Mouse (Mus musculus): Measurements from ENCODE around the gene Gm34653.
"Not testable (repeated sequence)": the region's sequence is repeated elsewhere in the genome, so short reads cannot be mapped to it uniquely, and the experiment has no call there.

Gene Gm34653

DNA sequence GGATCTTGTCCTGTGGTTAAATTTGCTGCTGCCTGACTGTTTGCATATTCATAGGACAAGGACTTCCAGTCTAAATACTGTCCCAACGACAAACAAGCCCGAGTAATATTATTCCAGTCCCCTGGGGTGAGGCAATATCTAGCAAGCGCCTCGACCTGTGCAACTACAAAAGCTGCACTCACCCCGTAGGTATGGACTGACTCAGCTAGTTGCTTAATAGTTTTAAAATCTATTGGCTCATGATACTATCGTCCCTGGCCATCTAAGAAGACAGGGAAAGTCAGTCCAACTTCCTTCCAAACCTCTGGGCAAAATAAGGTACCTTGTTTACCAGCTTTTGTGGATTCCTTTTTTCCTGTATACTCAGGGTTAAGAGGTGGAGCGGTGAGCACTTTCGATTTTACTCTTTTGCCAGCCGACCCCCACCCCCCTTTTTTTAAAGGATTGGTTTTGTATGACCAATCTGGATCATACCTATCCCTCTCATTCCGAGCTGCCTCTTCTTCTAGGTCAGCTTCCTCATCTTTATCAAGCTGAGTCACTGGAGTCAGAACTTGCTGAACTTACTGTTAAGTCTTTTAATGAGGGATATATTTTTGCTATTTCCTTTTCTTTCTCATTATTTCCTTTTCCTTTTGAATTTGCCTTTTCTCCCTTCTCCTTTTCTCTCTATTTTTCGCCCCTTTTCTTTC, at the start of gene Gm34653:
Gm34653 (plus strand) TSS at position 242 of the 692 bp plus-strand sequence.
- in situ Hi-C loops (cut with MboI; ENCODE audit: low sequenced_read_pairs), result not testable (repeated sequence)

DNA sequence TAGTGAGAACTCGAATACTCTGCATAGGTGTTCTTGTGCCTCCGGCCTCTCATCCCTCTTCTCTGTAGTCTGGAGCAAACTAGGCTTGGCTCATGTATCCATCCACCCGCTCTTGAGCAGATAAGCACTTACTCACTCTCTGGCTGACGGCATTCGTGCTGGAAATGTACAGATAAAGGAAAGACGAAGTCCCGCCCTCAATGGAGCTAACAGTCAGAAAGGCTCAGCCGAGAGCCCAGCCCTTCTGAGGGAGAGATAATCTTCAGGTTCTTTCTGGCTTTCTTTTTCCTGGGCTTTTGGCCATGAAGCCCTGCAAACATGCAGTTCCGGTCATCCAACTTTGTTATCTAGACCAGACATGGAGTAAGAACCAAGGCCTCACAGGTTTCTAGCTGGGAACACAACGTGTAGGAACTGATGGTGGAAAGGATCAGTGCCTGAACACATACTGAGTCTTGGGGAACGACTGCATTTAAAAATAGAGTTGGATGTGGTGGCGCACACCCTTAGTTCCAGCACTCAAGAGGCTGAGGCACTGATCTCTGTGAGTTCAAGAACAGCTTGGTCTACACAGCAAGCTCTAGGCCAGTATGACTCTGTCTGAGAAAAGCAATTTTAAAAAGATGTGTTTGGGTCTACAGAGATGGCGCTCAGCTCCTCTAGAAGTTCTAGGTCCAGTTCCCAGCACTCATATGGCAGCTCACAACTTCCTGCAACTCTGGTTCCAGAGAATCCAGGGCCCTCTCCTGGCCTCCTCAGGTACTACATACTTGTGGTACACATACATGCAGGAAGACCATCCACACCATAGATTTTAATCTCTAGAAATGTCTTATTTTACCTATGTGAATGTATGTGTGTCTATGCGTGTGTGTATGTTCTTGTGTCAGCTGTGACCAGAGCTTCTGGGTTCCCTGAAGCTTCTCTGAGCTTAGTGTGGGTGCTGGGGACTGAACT, 49.5 kb upstream of the Gm34653 start:
- in situ Hi-C loops (cut with MboI; ENCODE audit: low sequenced_read_pairs), result no loop called here

DNA sequence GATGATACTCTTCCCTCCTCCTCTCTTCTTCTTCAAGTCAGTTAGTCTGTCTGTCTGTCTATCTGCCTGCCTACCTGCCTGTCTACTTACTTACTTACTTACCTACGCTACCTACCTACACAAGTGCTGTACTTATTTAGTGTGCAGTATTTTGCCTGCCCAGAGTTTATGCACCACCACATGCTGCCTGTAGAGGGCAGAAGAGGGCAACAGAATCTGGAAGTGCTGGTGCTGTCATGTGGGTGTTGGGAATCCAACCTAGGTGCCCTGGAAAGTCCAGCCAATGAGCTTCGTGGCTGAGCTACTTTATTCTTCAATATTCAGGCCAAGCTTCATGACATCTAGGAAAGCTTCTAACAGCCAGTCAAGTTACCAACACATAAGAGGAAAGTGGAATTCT, 48.7 kb upstream of the Gm34653 start:
- in situ Hi-C loops (cut with MboI; ENCODE audit: low sequenced_read_pairs), result no loop called here

DNA sequence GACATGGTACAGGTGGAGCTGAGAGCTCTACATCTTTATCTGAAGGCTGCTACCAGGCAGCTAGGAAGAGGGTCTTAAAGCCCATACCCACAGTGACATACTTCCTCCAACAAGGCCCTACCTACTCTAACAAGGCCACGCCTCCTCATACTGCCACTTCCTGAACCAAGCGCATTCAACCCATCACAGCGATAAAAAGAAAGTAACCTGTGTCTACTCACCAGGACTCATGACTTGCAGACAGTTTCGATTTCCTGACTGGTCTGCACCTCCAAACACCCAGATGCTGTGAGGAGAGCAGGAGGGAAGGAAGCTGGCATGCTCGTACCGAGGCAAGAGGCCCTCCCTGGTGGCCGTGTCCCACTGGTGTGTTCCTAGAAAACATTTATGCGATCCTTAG, 42.5 kb upstream of the Gm34653 start:
- in situ Hi-C loops (cut with MboI; ENCODE audit: low sequenced_read_pairs), result no loop called here

DNA sequence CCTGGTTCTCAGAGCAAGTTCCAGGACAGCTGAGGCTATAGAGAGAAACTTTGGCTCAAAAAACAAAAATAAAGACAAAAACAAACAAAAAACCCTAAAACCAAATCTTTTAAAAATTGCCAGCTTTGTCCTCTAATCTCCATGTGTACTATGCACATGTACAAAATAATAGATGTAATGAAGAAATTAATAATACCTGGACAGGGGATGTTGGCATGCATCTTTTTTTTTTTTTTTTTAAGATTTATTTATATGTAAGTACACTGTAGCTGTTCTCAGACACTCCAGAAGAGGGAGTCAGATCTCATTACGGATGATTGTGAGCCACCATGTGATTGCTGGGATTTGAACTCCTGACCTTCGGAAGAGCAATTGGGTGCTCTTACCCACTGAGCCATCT, 40.3 kb upstream of the Gm34653 start:
- in situ Hi-C loops (cut with MboI; ENCODE audit: low sequenced_read_pairs), result not testable (repeated sequence)

DNA sequence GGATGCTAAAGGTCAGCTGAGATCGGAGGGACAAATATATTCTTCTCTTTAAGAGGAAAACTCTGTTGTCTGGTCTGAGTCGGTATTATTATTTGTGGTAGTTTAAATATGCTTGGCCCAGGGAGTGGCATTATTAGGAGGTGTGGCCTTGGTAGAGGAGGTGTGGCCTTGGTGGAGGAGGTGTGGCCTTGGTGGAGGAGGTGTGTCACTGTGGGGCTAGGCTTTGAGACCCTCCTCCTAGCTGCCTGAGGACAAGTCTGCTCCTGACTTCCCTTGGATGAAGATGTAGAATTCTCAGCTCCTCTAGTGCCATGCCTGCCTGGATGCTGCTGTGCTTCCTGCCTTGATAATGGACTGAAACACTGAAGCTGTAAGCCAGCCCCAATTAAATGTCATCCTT, 38.3 kb upstream of the Gm34653 start:
- in situ Hi-C loops (cut with MboI; ENCODE audit: low sequenced_read_pairs), result no loop called here

DNA sequence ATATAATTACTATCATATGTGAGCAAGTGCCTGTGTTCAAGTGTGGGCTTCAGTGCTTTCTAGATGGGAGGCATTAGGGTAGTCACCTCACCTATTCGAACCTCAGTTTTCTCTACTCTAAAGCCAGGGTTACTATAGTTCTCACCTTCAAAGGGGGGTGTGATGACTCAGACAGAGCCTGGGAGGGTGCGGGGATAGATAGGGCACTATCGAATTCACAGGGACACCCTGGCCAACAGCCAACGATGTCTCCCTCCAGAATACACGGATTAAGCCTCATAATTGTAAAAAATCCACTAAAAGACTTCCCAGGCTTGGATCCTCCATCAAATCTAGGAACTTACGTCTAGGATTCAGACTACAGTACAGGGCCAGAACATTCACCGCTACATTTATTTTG, 37.4 kb upstream of the Gm34653 start:
- in situ Hi-C loops (cut with MboI; ENCODE audit: low sequenced_read_pairs), result no loop called here

DNA sequence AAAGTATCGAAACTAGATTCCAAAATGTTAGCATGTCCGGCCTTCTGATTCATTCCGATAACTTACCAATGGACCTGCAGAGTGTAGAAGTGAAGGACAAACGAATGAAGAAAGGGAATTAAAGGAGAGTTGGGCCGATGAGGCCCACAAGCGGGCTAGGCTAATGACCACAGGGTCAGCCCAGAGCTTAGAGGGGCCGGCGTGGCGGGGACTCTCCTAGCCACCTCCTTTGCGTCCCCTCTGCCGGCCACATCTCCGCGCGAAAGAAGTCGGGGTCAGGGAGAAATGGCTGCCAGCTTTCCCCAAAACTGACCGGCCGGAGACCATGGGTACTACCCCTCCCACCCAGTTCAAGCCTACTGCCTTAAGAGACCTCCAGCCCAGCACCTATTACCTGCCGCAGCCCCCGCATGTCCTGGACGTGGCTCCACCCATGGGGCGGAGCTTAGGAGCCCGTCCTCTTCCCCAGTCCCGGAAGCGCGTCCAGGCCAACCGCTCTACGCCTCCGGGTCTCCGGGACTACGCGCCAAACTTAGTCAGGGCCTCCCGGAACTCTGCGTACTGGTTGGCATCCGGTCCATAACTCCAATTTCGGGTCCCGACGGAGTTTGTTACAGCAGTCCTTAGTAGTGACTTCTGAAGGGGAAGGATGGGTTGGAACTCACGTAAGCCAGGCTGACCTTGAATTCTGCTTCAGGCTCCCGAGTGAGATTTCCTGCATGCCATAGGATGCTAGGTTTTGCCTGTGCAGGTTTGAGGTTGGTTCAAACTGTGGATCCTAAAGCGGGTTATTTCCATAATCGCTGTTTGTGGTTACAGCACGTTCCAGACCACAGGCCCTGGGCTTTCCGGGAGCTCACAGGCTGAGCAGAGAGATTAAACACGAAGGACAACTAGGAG, 33.2 kb upstream of the Gm34653 start, which contains the start of gene Rabepk:
Rabepk (minus strand) TSS at position 556 of the 900 bp plus-strand sequence.
- in situ Hi-C loops (cut with MboI; ENCODE audit: low sequenced_read_pairs), result no loop called here

DNA sequence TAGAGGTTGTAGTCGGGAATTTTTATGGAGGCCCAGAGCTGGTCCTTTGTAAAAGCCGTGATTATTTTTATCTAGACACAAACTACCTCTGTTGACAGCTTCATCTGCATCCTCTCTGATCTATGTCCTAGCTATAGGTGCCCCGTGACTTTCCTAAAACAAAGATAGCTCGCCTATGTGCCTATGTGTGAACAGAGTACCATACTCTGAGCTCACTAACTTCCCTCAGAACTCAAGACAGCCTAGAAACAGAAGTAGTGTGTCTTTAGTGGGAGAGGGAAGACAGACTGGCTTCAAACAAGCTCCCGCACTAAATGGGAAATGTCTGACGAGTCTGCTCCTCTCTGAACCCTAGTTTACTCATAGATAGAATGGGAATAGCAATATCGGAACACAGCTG, 32.4 kb upstream of the Gm34653 start:
- in situ Hi-C loops (cut with MboI; ENCODE audit: low sequenced_read_pairs), result no loop called here

DNA sequence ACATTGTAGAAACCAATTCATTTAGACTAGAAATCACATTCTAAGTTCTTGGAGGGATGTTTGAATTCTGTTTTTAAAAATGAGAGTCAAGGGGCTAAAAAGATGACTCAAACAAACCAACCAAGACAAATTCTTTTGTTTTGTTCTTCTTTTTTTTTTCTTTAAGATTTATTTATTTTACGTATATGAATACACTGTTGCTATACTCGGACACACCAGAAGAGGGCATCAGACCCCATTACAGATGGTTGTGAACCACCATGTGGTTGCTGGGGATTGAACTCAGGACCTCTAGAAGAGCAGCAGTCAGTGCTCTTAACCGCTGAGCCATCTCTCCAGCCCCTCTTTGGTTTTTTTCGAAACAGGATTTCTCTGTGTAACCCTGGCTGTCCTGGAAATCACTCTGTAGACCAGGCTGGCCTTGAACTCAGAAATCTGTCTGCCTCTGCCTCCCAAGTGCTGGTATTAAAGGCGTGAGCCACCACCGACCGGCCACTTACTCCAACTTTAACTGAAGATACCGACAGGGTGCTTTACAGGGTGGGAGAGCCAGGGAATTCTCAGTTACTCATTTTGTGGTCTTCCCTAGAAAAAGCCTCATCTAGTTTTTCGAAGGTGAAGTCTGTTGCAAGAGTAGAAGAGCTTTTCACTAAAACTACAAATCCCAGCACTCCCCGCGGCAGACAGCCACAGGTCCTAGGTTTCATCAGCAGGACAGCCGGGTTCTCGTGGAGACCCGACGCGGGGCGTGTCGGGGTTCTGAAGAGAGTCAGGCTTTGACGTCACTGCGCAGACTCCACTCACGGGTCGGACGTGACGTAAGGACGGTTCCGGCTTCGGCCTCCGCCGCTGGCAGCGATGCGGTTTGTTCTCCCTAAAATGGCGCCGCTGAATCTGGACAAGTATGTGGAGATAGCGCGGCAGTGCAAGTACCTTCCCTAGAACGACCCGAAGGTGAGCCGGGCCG, 31.0 kb upstream of the Gm34653 start:
- in situ Hi-C loops (cut with MboI; ENCODE audit: low sequenced_read_pairs), result no loop called here

DNA sequence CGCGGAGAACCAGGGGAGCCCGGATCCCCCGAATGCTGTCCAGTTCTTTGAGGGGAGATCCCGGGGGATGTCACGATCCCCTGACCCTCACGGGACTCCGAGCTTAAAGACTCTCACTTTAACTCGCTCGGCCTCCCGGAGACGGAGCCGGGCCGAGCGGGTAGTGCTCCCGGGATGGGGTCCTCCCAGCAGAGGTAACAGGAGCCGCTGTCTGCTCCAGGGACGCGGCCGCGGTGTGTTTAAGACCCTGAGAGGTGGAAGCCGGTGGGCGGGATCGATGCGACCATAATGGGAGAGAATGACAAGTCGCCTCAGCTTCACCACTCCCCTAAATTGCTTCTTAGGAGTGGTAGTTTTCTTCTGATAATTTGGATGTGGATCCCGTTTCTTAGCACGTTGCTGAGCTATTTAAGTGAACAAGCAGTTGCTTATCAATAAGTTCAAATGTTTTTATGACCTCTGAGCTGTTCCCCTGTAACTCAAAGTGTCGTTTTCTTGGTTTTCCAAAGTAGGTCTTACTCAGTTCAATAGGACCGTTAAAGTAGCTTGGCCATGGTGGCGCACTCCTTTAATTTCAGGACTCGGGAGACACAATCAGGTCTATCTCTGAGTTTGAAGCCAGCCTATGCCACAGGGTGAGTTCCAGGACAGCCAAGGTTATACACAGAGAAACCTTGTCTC, 30.1 kb upstream of the Gm34653 start:
- in situ Hi-C loops (cut with MboI; ENCODE audit: low sequenced_read_pairs), result not testable (repeated sequence)

DNA sequence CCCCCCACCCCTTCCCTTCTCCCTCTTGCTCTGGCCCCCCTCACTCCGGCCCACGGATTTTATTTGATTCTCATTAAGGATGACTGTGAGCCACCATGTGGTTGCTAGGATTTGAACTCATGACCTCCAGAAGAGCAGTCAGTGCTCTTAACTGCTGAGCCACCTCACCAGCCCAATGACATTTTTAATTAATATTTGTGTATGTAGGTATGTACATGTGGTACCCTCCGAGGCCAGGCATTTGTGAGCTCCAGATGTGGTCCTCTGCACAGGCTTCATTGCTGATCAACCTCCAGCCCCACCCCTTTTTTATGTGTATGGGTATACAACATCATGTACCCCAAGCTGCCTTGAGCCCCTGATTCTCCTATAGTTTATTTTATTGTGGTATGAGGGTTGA, 29.1 kb upstream of the Gm34653 start:
- in situ Hi-C loops (cut with MboI; ENCODE audit: low sequenced_read_pairs), result no loop called here

DNA sequence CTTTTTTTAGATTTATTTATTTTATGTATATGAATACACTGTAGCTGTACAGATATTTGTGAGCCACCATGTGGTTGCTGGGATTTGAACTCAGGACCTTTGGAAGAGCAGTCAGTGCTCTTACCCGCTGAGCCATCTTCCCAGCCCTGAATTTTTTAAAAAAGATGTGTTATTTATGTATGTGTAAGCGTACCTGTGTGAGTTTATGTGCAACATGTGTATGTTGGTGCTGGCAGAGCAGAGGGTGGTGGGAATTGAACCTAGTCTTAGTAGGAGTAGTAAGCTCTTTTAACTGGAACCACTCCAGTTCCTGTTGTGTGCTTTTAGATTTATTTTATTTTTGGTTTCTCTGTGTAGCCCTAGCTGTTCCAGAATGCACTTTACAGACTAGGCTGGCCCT, 28.6 kb upstream of the Gm34653 start:
- in situ Hi-C loops (cut with MboI; ENCODE audit: low sequenced_read_pairs), result no loop called here

DNA sequence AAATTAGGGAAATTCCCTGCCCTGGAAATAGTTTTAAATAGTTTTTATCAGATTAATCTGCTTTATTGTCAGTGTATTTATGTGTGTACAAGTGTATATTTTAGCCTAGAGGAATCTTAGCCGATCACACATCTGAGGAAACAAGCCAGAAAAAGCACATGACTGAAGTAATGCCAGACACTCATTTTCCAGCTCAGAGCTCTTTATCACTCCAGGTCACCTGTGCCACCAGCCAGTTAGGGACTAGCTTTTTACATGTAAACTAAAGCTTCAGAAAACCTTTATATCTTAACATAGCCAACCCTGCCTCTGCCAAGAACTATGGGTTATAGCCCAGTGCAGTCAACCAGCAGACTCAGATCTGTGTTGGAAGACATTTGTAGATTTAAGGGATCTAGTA, 28.0 kb upstream of the Gm34653 start:
- in situ Hi-C loops (cut with MboI; ENCODE audit: low sequenced_read_pairs), result no loop called here

DNA sequence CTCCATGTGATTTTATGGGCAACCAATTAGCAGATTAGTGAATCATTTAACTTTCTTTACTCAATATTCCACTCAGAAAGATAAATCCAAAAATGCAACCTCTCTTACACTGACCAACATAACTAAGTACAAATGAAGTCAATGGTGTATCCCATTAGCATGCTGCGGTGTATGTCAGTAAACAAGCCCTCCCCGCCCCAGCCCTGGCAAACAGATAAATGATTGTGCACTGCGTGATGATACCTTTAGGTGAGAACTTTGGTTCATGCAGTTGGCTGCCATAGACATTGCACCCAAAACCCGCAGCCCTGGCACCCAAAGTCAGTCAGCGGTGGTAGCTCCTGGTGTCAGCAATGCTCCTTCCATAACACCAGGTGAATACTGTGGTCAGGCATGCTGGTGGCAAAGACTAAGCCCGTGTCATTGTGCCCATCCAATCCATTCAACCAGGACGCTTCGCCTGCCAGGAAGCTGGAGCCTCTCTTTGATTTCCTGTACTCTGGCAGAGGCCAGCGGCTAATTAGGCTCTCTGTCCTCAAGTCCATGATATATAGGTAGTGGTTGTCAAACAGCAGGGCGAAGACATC, 27.4 kb upstream of the Gm34653 start:
- in situ Hi-C loops (cut with MboI; ENCODE audit: low sequenced_read_pairs), result no loop called here

DNA sequence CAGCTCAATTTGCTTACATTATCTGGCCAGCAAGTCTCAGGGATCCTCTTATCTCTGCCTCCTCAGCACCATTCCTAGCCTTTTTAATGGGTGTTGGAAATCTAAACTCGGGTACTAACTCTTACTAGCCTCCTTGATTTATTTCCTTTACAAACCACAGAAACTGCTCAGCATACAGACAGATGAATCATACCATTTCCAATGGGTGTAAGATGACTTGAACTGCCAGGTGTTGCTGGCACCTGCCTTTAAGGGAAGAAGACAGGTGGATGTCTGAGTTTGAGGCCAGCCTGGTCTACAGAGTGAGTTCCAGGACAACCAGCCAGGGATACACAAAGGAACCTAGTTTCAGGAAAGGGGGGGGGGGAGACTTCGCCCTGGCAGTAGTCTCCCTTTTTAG, 24.8 kb upstream of the Gm34653 start:
- in situ Hi-C loops (cut with MboI; ENCODE audit: low sequenced_read_pairs), result no loop called here

DNA sequence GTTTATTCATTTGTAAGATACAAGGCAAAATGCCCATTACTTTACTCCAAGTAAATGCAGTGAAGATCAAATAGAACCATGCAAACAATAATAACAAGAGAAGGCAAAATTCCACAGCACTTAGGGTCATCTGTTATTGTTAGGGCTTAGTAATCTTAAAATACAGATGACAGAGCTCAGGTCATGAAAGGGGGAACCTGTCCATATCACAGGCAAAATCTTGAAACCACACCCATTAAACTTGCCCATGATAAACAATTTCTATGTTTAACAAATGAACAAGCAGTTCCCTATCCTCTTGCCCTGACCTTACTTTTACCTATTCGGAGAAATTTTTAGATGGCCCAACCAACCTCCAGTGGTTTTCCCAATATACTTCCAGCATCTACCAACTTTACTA, 23.2 kb upstream of the Gm34653 start:
- in situ Hi-C loops (cut with MboI; ENCODE audit: low sequenced_read_pairs), result no loop called here

DNA sequence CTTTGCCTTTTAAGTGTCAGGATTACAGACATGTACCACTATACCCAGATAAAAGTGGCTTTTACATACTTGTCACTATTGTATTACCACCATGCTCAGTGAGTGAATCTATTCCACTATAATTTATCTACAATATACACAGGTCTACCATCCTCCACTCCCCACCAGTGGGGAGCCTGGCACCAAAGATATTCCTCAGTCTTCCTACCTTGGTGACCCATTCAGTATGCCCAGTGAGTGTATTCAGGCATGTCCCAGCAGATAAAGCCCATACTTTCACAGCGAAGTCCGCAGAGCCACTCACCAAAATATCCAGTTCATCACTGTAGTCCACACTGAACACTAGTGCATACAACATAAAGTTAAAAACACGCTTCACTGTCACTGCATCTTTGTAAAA, 22.0 kb upstream of the Gm34653 start:
- in situ Hi-C loops (cut with MboI; ENCODE audit: low sequenced_read_pairs), result no loop called here

DNA sequence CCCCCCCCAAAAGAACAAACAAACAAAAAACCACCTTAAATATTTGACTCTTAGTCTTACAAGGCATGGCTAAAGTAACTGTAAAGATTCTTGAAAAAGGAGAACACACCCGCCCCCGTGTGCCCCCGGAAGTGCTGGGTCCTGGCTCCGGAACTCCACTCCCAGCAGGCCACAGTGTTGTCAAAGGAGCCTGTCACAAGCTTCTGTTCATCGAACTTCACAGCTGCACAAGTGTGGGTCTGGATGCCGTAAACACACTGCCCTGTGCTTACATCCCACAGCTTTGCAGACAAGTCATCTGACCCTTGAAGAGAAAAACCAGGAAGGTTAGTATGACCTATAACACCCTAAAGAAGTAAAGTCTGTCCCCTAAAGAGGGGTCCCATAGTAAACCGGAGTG, 20.1 kb upstream of the Gm34653 start:
- in situ Hi-C loops (cut with MboI; ENCODE audit: low sequenced_read_pairs), result no loop called here
